Mouse (Mus musculus) ES-Bruce4 (cell line): ENCODE data around the gene Cnst.

Experiments used
- CTCF ChIP-seq: IDR thresholded peaks from one replicate; pipeline ENCODE4 v1.8.1; 2011; ENCODE audit warnings: low read depth, low read length
- EP300 ChIP-seq: IDR thresholded peaks from 2 replicates; pipeline ENCODE4 v1.6.1; 2011; ENCODE audit warnings: low read depth, low read length; ENCODE audit not compliant: insufficient read depth
- POLR2A ChIP-seq: IDR thresholded peaks from one replicate; pipeline ENCODE4 v1.8.1; 2011; ENCODE audit warnings: low read length; ENCODE audit not compliant: insufficient read depth

DNA sequence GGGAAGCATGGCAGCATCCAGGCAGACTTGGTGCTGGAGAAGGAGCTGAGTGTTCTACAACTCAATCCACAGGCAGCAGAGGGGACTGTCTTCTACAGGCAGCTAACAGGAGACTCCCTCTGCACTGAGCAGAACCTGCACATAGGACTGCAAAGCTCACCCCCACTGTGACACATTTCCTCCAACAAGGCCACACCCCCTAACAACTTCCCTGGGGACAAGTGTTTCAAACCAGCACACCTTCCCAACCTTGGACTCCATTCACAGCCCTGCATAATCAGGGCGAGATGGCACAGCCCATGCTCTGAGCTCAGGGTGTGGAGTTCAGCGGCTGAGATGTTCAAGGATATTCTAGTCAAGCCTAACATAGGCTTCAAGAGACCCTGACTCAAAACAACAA is 130.9 kb downstream of the Cnst start:
- no peak for TF ChIP-seq POLR2A
- no peak for TF ChIP-seq CTCF
- TF ChIP-seq EP300, result no peak
